Mouse (Mus musculus) embryonic facial prominence, embryonic 13.5 days (tissue): ENCODE measurements around the gene Prex1. TPM values are rescaled to one million over a fixed set of nuclear protein-coding genes. Genes with fewer than 3 reads are reported as not detected.

Source experiments
- ATAC-seq: fragments of 200-750 bp; cut with Nextera tagmentation; 2 replicates; pipeline ENCODE4 v1.8.0; 2017; ENCODE audit warnings: low read depth; ENCODE audit not compliant: insufficient number of reproducible peaks, insufficient read depth, low FRiP score, low TSS enrichment
- H3K27ac ChIP-seq: fragments of 300-500 bp; sonication (generic); 2 replicates; pipeline ENCODE4 v1.5.1; 2015; ENCODE audit warnings: moderate library complexity, mild to moderate bottlenecking, inconsistent platforms
- H3K27me3 ChIP-seq: fragments of 300-500 bp; sonication (generic); 2 replicates; pipeline ENCODE4 v1.6.1; 2015; ENCODE audit warnings: mild to moderate bottlenecking, inconsistent platforms
- H3K36me3 ChIP-seq: fragments of 300-500 bp; sonication (generic); 2 replicates; pipeline ENCODE4 v1.6.1; 2015; ENCODE audit warnings: mild to moderate bottlenecking, inconsistent platforms
- H3K4me1 ChIP-seq: fragments of 300-500 bp; sonication (generic); 2 replicates; pipeline ENCODE4 v1.6.1; 2015; ENCODE audit warnings: inconsistent platforms
- H3K4me2 ChIP-seq: fragments of 300-500 bp; sonication (generic); 2 replicates; pipeline ENCODE4 v1.6.1; 2015; ENCODE audit warnings: moderate library complexity, mild to moderate bottlenecking, inconsistent platforms
- H3K4me3 ChIP-seq: fragments of 300-500 bp; sonication (generic); 2 replicates; pipeline ENCODE4 v1.5.1; 2015; ENCODE audit warnings: mild to moderate bottlenecking, inconsistent platforms
- H3K9ac ChIP-seq: fragments of 300-500 bp; sonication (generic); 2 replicates; pipeline ENCODE4 v1.6.1; 2015; ENCODE audit warnings: mild to moderate bottlenecking, inconsistent platforms
- H3K9me3 ChIP-seq: fragments of 300-500 bp; sonication (generic); 2 replicates; pipeline ENCODE4 v1.6.1; 2016; ENCODE audit warnings: inconsistent platforms
- WGBS: fragments of 180-500 bp; shearing (Covaris S2); methylation state at CpG from one replicate; pipeline ENCODE4 v1.1.7; 2015; ENCODE audit warnings: mixed read lengths; 5-methylcytosine and 5-hydroxymethylcytosine counted together
- polyA plus RNA-seq: library from polyadenylated mRNA; unstranded; fragments of >200 nt; fragmentation: Nextera tagmentation; extraction: Ambion mirVana; gene quantifications from 2 replicates; pipeline ENCODE4 v1.2.1, GENCODE M21; 2015

The Prex1 gene
- polyA plus RNA-seq, 1 experiment from 2014 or later = 28.4 TPM

DNA sequence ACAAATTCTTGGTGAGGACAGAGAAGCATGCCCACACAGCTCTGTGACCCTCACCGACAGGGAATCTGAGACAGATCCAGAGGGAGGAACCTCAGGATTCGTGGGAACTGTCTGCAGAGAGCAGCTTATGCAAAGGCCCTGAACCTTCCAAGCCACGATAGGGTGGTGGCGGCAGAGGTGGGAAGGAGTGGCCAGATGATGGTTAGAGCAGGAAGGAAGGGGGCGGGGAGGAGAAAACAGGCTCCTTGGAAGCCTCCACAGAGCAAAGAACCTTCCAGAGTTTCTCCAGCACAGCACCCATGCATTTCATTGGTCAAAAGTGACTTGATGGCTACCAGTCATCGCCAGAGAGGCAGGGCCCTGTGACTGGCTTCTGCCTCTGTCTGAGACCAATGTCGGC, 151.9 kb downstream of the Prex1 start:
- 54% methylated on average over 7 of the region's 7 CpGs for WGBS
- Histone ChIP-seq H3K27me3 (0 out of 2 replicates have a peak, but pooled peaks cover 3% of the 10 kb centered on the region), H3K9me3 (no peaks in the 10 kb centered on the region; the same call in 1 of the 2 replicates), H3K4me2 (no peak overlapping the region), H3K9ac (no peak overlapping the region), H3K4me3 (no peak overlapping the region), H3K36me3 (peaks cover 15% of the 10 kb centered on the region), H3K4me1 (peaks cover 30% of the 10 kb centered on the region), H3K27ac (no peak overlapping the region)
- no peak for ATAC-seq

DNA sequence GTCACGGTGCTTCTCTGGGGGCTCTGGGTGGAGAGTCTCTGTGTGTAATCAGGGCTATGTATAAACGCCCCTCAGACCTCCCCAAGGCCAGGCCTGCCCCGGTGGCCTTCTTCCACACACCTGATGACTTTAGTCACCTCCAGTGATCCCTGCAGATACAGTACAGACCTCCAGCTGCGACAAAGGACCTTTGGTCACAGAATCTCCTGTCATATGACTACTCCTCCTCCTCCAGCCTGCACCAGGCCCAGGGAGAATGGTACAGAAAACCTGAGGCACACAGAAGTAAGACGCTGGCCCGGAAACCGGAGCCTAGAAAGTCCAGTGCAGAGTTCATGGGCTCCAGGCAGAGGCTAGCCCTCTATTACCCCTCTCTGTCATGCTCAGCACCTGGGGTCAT, 152.8 kb downstream of the Prex1 start:
- Histone ChIP-seq H3K27me3 (0 out of 2 replicates have a peak, but pooled peaks cover 3% of the 10 kb centered on the region), H3K4me3 (no peak overlapping the region), H3K36me3 (peaks cover 6% of the 10 kb centered on the region), H3K4me2 (no peak overlapping the region), H3K4me1 (peaks cover 33% of the 10 kb centered on the region), H3K27ac (no peak overlapping the region), H3K9ac (no peak overlapping the region), H3K9me3 (no peaks in the 10 kb centered on the region; the same call in 1 of the 2 replicates)
- 82% methylated on average over 7 of the region's 7 CpGs for WGBS
- ATAC-seq = no peak

DNA sequence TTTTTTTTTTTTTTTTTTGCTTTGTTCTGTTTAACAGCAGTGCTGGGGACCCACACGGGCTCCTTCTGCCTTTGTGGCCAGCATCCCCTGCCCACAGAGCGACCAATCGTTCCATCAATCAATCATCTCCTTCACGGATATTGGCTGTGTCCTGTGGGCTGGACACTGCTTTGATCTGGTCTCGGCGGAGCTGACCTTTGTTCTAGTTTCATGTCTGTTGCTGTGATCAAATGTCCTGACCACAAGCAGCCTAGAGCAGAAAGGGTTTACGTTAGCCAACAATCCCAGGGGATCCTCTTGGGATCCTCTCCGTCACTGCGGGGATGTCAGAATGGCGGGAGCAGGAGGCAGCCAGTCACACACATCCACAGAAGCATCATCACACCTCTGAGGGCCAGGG, 154.1 kb downstream of the Prex1 start:
- H3K9ac ChIP-seq = 0 out of 2 replicates have a peak overlapping the region, but pooled peaks have one; percentile 52
- H3K27me3 ChIP-seq = 0 out of 2 replicates have a peak, but pooled peaks cover 3% of the 10 kb centered on the region
- no peak overlapping the region for H3K27ac ChIP-seq
- no peak overlapping the region; the same call in 1 of the 2 replicates for H3K4me2 ChIP-seq
- no peak for ATAC-seq
- H3K4me1 ChIP-seq = peaks cover 28% of the 10 kb centered on the region
- 20% methylated on average over 10 of the region's 10 CpGs for WGBS
- no peak overlapping the region for H3K4me3 ChIP-seq
- H3K36me3 ChIP-seq = no peaks in the 10 kb centered on the region
- no peaks in the 10 kb centered on the region; the same call in 1 of the 2 replicates for H3K9me3 ChIP-seq

DNA sequence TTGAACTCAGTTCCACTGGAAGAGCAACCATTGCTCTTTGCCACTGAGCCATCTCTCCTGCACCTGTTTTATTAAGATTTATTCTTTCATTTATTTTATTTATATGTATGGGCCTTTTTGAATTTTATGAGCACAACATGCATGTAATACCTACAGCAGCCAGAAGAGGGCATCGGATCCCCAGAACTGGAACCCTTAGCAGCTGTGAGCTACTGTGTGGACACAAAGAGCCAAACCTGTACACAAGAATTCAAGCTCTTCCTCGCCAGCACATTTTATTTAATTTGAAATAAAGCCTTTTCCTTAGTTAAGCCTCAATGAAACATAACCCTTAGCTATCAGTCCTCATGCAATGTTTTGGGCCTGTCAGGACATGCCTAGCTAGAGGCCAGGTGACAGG, 158.1 kb downstream of the Prex1 start:
- WGBS = 59% methylated on average over 2 of the region's 2 CpGs
- Histone ChIP-seq H3K4me2 (no peak overlapping the region), H3K27me3 (no peaks in the 10 kb centered on the region), H3K4me3 (no peak overlapping the region), H3K27ac (no peak overlapping the region), H3K4me1 (peaks cover 32% of the 10 kb centered on the region), H3K9me3 (no peaks in the 10 kb centered on the region), H3K36me3 (no peaks in the 10 kb centered on the region), H3K9ac (no peak overlapping the region)
- ATAC-seq = no peak

DNA sequence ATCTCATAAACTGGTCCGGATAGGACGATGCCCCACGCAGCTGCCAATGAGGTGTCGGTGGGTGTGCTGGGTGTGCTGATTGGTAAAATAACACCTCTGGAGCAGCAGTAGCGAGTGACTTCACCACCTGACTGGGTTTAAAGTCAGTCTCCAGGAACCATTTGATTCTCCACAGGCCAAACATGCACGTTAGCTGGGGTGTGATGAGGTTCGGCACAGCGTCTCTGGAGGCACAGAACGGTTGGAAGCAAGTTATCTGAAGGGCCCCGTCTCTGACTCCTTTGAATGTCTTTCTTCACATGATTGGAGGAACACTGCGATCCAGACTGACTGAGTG, 159.5 kb downstream of the Prex1 start:
- Histone ChIP-seq H3K27me3 (no peaks in the 10 kb centered on the region), H3K9ac (no peak overlapping the region), H3K4me2 (no peak overlapping the region), H3K4me1 (peaks cover 28% of the 10 kb centered on the region), H3K9me3 (no peaks in the 10 kb centered on the region), H3K36me3 (no peaks in the 10 kb centered on the region), H3K27ac (no peak overlapping the region), H3K4me3 (no peak overlapping the region)
- WGBS = 82% methylated on average over 11 of the region's 11 CpGs
- no peak for ATAC-seq

DNA sequence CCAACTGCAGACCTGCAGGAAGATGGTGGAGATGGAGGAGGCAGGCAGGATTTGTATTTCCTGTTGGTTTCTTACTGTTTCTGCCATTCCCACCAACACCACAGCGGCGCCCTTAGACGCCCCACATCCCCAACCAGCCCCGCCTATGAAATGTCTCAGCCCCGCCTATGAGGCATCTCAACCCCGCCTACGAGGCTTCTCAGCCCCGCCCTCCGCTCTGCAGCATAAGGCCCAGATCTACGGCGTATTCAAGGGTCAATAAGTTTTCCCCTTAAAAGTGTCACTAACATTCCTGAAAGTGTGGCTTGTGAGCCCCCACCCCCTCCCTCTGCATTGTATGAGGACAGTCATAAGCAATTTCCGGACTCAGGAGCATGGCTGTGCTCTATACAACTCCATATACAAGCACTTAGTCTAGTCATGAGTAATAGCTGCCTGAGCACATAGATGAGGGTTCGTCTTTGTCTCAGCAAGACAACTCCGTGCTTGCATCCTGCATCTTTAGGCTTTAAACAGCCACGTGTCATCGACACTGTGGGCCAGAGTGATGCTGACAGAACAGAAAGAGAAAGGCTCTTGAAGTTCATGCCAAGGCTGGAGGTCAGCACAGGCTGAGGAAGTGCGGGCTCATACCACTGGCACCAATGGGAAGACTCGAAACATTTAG, 160.0 kb downstream of the Prex1 start:
- H3K4me2 ChIP-seq = peak overlapping the region; percentile 21
- no peaks in the 10 kb centered on the region for H3K27me3 ChIP-seq
- H3K4me1 ChIP-seq = peaks cover 28% of the 10 kb centered on the region
- no peaks in the 10 kb centered on the region for H3K36me3 ChIP-seq
- ATAC-seq = no peak
- 30% methylated on average over 18 of the region's 18 CpGs for WGBS
- H3K9ac ChIP-seq = no peak overlapping the region
- H3K27ac ChIP-seq = no peak overlapping the region
- H3K9me3 ChIP-seq = no peaks in the 10 kb centered on the region
- H3K4me3 ChIP-seq = no peak overlapping the region

DNA sequence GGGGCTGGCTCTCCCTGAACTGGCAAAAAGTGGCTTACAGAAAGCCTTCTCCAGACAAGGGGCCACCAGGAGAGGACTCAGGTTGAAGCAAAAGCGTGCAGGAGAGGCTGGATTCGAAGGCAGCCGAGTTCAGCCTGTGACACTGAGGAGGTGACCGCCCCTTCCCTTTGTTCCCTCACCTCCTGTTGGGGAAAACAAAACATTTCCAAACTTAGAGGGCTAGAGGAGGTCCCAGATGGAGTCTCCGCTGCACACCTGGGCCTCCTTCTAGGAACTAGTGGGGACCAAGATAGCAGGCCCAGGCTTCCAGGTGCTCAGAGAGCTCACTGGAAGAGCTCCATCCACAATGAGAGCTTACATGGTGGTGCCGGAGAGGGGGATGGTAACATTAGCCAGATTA, 161.0 kb downstream of the Prex1 start:
- no peaks in the 10 kb centered on the region for H3K27me3 ChIP-seq
- peaks cover 22% of the 10 kb centered on the region for H3K4me1 ChIP-seq
- WGBS = 59% methylated on average over 6 of the region's 6 CpGs
- H3K36me3 ChIP-seq = no peaks in the 10 kb centered on the region
- H3K27ac ChIP-seq = no peak overlapping the region; the same call in 1 of the 2 replicates
- H3K4me2 ChIP-seq = no peak overlapping the region
- no peak overlapping the region for H3K9ac ChIP-seq
- H3K4me3 ChIP-seq = no peak overlapping the region
- ATAC-seq = no peak
- H3K9me3 ChIP-seq = no peaks in the 10 kb centered on the region

DNA sequence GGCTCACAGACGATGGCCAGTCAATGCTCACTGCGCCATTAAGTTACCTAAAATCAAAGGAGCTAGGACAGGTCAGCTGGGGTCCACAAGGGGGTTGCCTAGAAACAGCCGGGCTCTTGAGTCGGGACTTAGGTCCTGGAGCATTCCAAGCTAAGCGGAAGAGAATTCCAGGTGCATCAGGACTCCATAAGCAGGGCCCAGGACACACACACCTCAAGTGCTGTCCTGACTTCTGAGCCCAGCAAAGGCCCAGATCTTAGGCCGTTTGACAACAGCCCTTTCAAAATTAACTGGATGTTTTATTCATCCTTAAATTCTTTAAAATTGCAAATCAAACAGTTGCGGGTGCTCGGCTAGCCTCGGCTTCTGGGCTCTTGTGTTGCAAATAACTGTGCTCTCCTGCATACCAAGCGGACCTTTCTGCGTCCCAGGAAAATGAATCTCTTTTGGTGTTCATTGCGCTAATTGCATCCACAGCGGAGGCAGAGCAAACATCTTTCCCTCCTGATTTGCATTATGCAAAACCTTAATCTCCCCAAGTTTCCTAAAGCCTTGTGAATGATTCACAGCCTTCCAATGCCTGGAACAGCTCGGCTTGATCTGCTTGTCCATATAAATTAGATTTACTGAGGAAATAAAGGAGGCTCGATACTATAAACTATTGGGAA, 161.7 kb downstream of the Prex1 start:
- Histone ChIP-seq H3K27ac (no peak overlapping the region), H3K27me3 (no peaks in the 10 kb centered on the region), H3K9ac (no peak overlapping the region), H3K4me2 (no peak overlapping the region), H3K4me1 (peaks cover 22% of the 10 kb centered on the region), H3K9me3 (no peaks in the 10 kb centered on the region), H3K36me3 (no peaks in the 10 kb centered on the region), H3K4me3 (no peak overlapping the region)
- 64% methylated on average over 15 of the region's 15 CpGs for WGBS
- ATAC-seq = no peak

DNA sequence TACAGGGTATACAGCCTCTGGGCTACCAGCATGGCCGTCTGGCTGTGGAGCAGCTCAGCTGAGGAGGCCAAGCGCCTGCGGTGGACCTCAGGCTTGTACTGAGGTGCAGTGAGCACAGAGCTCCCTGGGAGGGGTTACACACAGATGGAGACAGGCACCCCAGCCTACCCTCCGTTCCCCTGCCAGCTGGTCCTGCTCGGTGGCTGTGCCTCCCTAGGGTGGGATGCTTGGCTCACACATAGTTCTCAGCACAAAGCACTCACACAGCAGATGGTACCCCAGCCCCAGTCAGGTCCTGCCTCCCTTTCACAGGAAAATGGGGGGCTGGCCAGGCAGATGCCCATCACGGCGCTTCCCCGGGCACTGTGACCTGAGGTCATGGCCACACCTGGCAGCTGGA, 163.8 kb downstream of the Prex1 start:
- WGBS = 70% methylated on average over 8 of the region's 8 CpGs
- ATAC-seq = no peak
- H3K9ac ChIP-seq = no peak overlapping the region
- H3K4me1 ChIP-seq = peaks cover 38% of the 10 kb centered on the region
- H3K27me3 ChIP-seq = no peaks in the 10 kb centered on the region
- H3K4me2 ChIP-seq = no peak overlapping the region
- no peaks in the 10 kb centered on the region for H3K36me3 ChIP-seq
- no peak overlapping the region for H3K4me3 ChIP-seq
- H3K9me3 ChIP-seq = no peaks in the 10 kb centered on the region
- H3K27ac ChIP-seq = no peak overlapping the region

DNA sequence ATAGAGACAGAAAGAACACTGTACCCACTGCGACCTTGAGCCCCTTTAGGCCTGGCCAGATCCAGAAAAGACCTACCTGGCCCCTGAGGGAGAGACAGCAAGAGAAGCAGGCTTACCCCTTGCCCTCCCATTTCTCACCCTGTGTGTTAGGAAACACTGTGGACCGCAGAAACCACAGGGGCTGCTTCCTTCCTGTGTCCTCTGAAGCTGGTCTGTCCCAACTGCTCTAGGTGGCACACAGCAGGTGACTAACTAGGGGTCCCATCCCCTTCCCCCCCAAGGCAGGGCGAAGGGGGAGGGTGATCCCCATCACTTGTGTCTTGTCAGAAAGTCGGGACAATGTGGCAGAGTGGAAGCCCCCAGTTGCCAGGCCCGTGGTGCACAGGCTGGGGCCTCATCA, 164.6 kb downstream of the Prex1 start:
- WGBS = 85% methylated on average over 5 of the region's 5 CpGs
- peaks cover 39% of the 10 kb centered on the region for H3K4me1 ChIP-seq
- H3K9me3 ChIP-seq = no peaks in the 10 kb centered on the region
- H3K4me2 ChIP-seq = no peak overlapping the region
- H3K36me3 ChIP-seq = no peaks in the 10 kb centered on the region
- no peak for ATAC-seq
- no peak overlapping the region for H3K4me3 ChIP-seq
- H3K27me3 ChIP-seq = no peaks in the 10 kb centered on the region
- no peak overlapping the region for H3K27ac ChIP-seq
- H3K9ac ChIP-seq = no peak overlapping the region

DNA sequence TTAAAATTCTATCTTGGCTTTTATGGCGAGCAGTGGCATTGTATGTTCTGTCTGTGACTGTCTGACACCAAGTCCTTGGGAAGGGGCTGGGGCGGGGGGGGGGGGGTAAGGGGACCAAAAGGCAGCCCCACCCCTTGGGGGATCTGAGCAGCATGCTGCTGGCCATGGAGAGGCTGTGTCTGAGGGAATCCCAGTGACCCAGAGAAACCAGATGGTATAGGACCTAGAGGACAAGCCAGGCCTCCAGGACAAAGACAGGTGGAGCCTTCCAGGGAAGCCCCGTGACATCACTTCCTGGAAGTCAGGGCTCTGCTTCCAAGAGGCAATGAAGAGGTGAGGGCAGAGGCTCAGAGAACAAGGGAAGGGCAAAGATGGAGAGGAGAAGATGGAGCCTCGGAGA, 168.1 kb downstream of the Prex1 start:
- Histone ChIP-seq H3K4me1 (peaks cover 42% of the 10 kb centered on the region), H3K27ac (no peak overlapping the region), H3K4me3 (no peak overlapping the region), H3K9me3 (peaks cover 6% of the 10 kb centered on the region; the same call in 1 of the 2 replicates), H3K36me3 (no peaks in the 10 kb centered on the region), H3K9ac (no peak overlapping the region), H3K4me2 (no peak overlapping the region), H3K27me3 (no peaks in the 10 kb centered on the region)
- ATAC-seq = no peak
- 70% methylated on average over 4 of the region's 4 CpGs for whole genome bisulfite sequencing

DNA sequence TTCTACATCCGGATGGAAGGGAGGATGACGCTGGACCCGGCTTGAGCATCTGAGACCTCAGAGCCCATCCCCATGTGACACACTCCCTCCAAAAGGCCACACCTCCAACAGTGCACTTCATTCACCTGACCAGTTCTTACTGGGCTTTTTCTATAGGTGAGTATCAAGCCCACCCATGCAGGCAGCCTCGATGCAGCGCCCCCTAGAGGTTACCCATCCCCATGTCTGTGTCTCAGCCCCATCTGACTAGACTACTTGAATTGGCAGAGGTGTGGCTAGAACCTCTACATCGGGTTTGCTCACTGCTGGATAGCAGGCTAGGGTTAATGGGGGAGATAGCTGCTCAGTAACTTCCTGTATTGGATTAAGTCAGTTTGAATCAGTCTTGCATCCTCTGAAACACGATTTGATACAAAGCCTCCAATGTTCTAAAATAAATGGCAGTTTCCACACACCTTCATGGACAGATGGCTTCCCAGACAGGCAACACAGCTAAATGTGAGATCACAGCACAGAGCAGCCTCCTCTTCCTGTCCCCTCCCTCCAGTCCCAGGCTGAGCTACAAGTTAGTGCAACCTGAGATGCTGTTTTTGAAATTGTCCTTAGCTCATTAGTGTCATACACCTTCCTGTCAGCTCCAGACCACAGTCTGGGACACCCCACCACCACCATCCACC, 168.9 kb downstream of the Prex1 start:
- H3K4me2 ChIP-seq = no peak overlapping the region
- no peaks in the 10 kb centered on the region for H3K36me3 ChIP-seq
- WGBS = 53% methylated on average over 7 of the region's 7 CpGs
- no peak overlapping the region for H3K9ac ChIP-seq
- H3K27ac ChIP-seq = no peak overlapping the region
- peaks cover 6% of the 10 kb centered on the region; the same call in 1 of the 2 replicates for H3K9me3 ChIP-seq
- H3K27me3 ChIP-seq = no peaks in the 10 kb centered on the region
- no peak for ATAC-seq
- H3K4me1 ChIP-seq = peaks cover 36% of the 10 kb centered on the region
- no peak overlapping the region for H3K4me3 ChIP-seq
